Mouse (Mus musculus) mammary gland, adult 2 months (tissue): ENCODE data around the gene Slc5a6. TPM values are rescaled to one million over a fixed set of nuclear protein-coding genes. Genes with fewer than 3 reads are reported as not detected.

Experiments
- polyA plus RNA-seq: library from polyadenylated mRNA; depleted of rRNA; stranded (reverse); fragments of >200 nt; gene quantifications from 2 replicates; pipeline ENCODE4 v1.2.3, GENCODE M21; 2012; ENCODE audit warnings: low replicate concordance; rRNA removed

The Slc5a6 gene
- 94.2 and 109 TPM in 2 replicates for polyA plus RNA-seq

GRCm38 (mm10) chr5:31048763-31049641 is at the start of gene Slc5a6:
TSS of gene Slc5a6 (minus strand) at chr5:31048924.

GRCm38 (mm10) chr5:31054261-31055215 is 5.8 kb upstream of the Slc5a6 start, which contains the start of gene Cad:
TSS of gene Cad (plus strand) at chr5:31054780.

DNA sequence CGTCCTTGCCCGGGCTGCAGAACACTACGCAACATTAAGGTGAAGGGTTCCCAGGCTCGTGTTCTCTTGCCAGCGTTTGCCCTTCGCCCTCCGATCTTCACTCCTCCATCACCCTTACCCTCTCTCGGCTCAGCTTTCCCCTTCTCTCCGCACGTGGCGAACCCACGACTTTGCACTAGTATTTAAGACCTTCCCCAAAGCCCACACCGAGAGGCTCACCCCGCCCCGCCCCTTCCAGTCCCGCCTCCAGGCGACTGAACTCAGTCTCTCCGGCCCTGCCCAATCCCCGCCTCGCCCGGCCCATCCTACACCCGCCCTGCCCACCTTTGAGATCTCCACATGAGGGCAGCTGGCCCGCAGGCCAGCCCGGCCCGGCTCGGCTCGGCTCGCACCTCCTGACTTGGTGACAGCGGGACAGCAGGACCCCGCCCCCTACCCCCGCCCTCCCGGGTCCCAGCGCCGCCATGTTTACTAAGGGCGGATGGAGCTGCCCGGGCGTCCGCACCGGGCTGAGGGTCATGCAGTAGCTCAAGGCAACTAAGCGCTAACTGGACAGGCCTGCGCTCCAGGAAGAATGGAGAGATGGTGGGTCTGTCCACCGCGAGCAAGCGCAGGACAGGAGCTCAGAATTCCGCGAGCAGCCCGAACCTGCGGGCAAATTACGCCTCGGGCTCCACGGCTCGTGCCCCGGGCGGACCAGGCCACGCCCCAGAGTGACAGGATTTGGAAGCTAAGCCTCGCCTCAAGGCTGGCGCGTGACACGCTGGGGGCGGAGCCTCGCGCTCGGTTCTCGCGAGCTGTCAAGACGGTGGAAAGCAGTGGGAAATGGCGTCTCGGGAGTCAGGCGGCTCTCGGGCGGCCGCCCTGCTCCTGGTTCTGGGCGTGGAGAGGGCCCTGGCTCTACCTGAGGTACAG is 619 bp downstream of the Slc5a6 start, which contains the start of gene Atraid:
Gene Atraid, plus strand, starts transcription at position 465 of the 915 bp plus-strand sequence.

Other genes with a start within 250 kb of the Slc5a6 start
- 42.4 and 51.9 TPM in 2 replicates for gene Mapre3, start 234.3 kb downstream of the Slc5a6 start, polyA plus RNA-seq
- gene Tmem214, start 180.9 kb downstream of the Slc5a6 start, polyA plus RNA-seq, result 94.4 and 99.5 TPM in 2 replicates
- 9.7 and 14.6 TPM in 2 replicates for gene Agbl5, start 160.2 kb downstream of the Slc5a6 start, polyA plus RNA-seq
- 171 and 178 TPM in 2 replicates for gene Ost4, start 141.1 kb downstream of the Slc5a6 start, polyA plus RNA-seq
- 27.5 and 46.9 TPM in 2 replicates for gene Emilin1, start 135.5 kb downstream of the Slc5a6 start, polyA plus RNA-seq
- gene Khk, start 127.5 kb downstream of the Slc5a6 start, polyA plus RNA-seq, result 35.7 and 36.4 TPM in 2 replicates
- 1.5 and 2.5 TPM in 2 replicates for gene Cgref1, start 103.3 kb downstream of the Slc5a6 start, polyA plus RNA-seq
- 250 and 344 TPM in 2 replicates for gene Preb, start 88.6 kb downstream of the Slc5a6 start, polyA plus RNA-seq
- 0.10 and 0.11 TPM in 2 replicates for gene Tcf23, start 80.3 kb downstream of the Slc5a6 start, polyA plus RNA-seq
- gene Atraid, start 612 bp downstream of the Slc5a6 start, polyA plus RNA-seq, result 125 and 213 TPM in 2 replicates
- gene Cad, start 5.9 kb upstream of the Slc5a6 start, polyA plus RNA-seq, result 38.9 and 72.1 TPM in 2 replicates
- gene Dnajc5g, start 57.4 kb upstream of the Slc5a6 start, polyA plus RNA-seq, result 0.07 TPM in 1 of 2 replicates, not detected in the other
- 0.13 and 0.33 TPM in 2 replicates for gene Slc30a3, start 59.3 kb upstream of the Slc5a6 start, polyA plus RNA-seq
- 0.12 and 58.4 TPM in 2 replicates for gene Trim54, start 67.8 kb upstream of the Slc5a6 start, polyA plus RNA-seq
- not detected in 2 replicates for gene Ucn, start 89.9 kb upstream of the Slc5a6 start, polyA plus RNA-seq
- 108 and 257 TPM in 2 replicates for gene Mpv17, start 105.3 kb upstream of the Slc5a6 start, polyA plus RNA-seq
- 1.9 and 2.9 TPM in 2 replicates for gene Gm29609, start 131.0 kb upstream of the Slc5a6 start, polyA plus RNA-seq
- 45.6 and 73.6 TPM in 2 replicates for gene Gtf3c2, start 131.2 kb upstream of the Slc5a6 start, polyA plus RNA-seq
- 84.7 and 87.0 TPM in 2 replicates for gene Snx17, start 144.3 kb upstream of the Slc5a6 start, polyA plus RNA-seq
- 40.4 and 67.9 TPM in 2 replicates for gene Eif2b4, start 144.5 kb upstream of the Slc5a6 start, polyA plus RNA-seq
- 50.0 and 88.9 TPM in 2 replicates for gene Zfp513, start 153.4 kb upstream of the Slc5a6 start, polyA plus RNA-seq
- gene Ppm1g, start 171.8 kb upstream of the Slc5a6 start, polyA plus RNA-seq, result 38.9 and 102 TPM in 2 replicates
- 202 and 225 TPM in 2 replicates for gene Nrbp1, start 191.9 kb upstream of the Slc5a6 start, polyA plus RNA-seq
- gene Gm9970, start 192.3 kb upstream of the Slc5a6 start, polyA plus RNA-seq, result 0.53 and 1.4 TPM in 2 replicates
- 47.3 and 57.7 TPM in 2 replicates for gene Krtcap3, start 202.8 kb upstream of the Slc5a6 start, polyA plus RNA-seq
- 29.7 and 31.8 TPM in 2 replicates for gene Ift172, start 242.2 kb upstream of the Slc5a6 start, polyA plus RNA-seq
- 15.6 and 18.2 TPM in 2 replicates for gene Fndc4, start 247.2 kb upstream of the Slc5a6 start, polyA plus RNA-seq
- gene Gckr, start 248.5 kb upstream of the Slc5a6 start, polyA plus RNA-seq, result 0.36 and 0.84 TPM in 2 replicates